Mouse (Mus musculus): Measurements from ENCODE around the gene Nfe2l1. TPM values are rescaled to one million over a fixed set of nuclear protein-coding genes. Genes with fewer than 3 reads are reported as not detected.
"Not testable (repeated sequence)": the region's sequence is repeated elsewhere in the genome, so short reads cannot be mapped to it uniquely, and the experiment has no call there.

Nfe2l1 gene
- polyA plus RNA-seq, 1 experiment: 252 TPM

GRCm38 (mm10) chr11:96784847-96785246 is 44.9 kb downstream of the Nfe2l1 start:
- not testable (repeated sequence) for H3K4me1 ChIP-seq (ENCODE audit: control insufficient read depth, insufficient read depth, low read length); H3K27me3 ChIP-seq (replicated peaks; ENCODE audit: control insufficient read depth, insufficient read depth, low read length); H3K36me3 ChIP-seq (ENCODE audit: control insufficient read depth, insufficient read depth, low read length); H3K4me3 ChIP-seq (ENCODE audit: insufficient read depth, low read depth, low read length); H3K27ac ChIP-seq (ENCODE audit: insufficient read depth, low read depth, low read length)
- DNase-seq: peak; percentile 73
- 9% methylated on average over 7 of the region's 7 CpGs for WGBS
- TF ChIP-seq CTCF (conservative IDR thresholded peaks at IDR 0.05; ENCODE audit: insufficient read depth, insufficient read length, low read depth, low read length): peak; percentile 71

- 0 out of 2 replicates have a peak, but pooled peaks have one; percentile 9 for TF ChIP-seq CTCF (conservative IDR thresholded peaks at IDR 0.05; ENCODE audit: insufficient read depth, insufficient read length, low read depth, low read length)
- no peak for TF ChIP-seq POLR2A (IDR thresholded peaks at IDR 0.05; ENCODE audit: low read depth, low read length)
- DNase-seq: peak; percentile 12
- Histone ChIP-seq H3K4me1 (ENCODE audit: control insufficient read depth, insufficient read depth, low read length) (peaks cover 4% of the 10 kb centered on the region; the same call in 1 of the 2 replicates), H3K36me3 (ENCODE audit: control insufficient read depth, insufficient read depth, low read length) (no peaks in the 10 kb centered on the region), H3K4me3 (ENCODE audit: insufficient read depth, low read depth, low read length) (no peak overlapping the region), H3K27ac (ENCODE audit: insufficient read depth, low read depth, low read length) (no peak overlapping the region), H3K27me3 (replicated peaks; ENCODE audit: control insufficient read depth, insufficient read depth, low read length) (no peaks in the 10 kb centered on the region)
- 71% methylated on average over 2 of the region's 2 CpGs for WGBS
These were observed 48.3 kb downstream of the Nfe2l1 start for GRCm38 (mm10) chr11:96781425-96781824.

- Histone ChIP-seq H3K27me3 (replicated peaks; ENCODE audit: control insufficient read depth, insufficient read depth, low read length) (no peaks in the 10 kb centered on the region), H3K27ac (ENCODE audit: insufficient read depth, low read depth, low read length) (no peak overlapping the region), H3K36me3 (ENCODE audit: control insufficient read depth, insufficient read depth, low read length) (no peaks in the 10 kb centered on the region), H3K4me1 (ENCODE audit: control insufficient read depth, insufficient read depth, low read length) (peaks cover 7% of the 10 kb centered on the region; the same call in 1 of the 2 replicates), H3K4me3 (ENCODE audit: insufficient read depth, low read depth, low read length) (no peak overlapping the region)
- 81% methylated on average over 5 of the region's 5 CpGs for WGBS
- no peak for DNase-seq
- no peak for TF ChIP-seq CTCF (conservative IDR thresholded peaks at IDR 0.05; ENCODE audit: insufficient read depth, insufficient read length, low read depth, low read length)
- TF ChIP-seq POLR2A (IDR thresholded peaks at IDR 0.05; ENCODE audit: low read depth, low read length): no peak
These were observed 49.5 kb downstream of the Nfe2l1 start for GRCm38 (mm10) chr11:96780306-96780705.

GRCm38 (mm10) chr11:96778061-96778627 is 51.6 kb downstream of the Nfe2l1 start:
- not testable (repeated sequence) for H3K4me1 ChIP-seq (ENCODE audit: control insufficient read depth, insufficient read depth, low read length); H3K36me3 ChIP-seq (ENCODE audit: control insufficient read depth, insufficient read depth, low read length); DNase-seq; H3K27me3 ChIP-seq (replicated peaks; ENCODE audit: control insufficient read depth, insufficient read depth, low read length)
- H3K4me3 ChIP-seq (ENCODE audit: insufficient read depth, low read depth, low read length): peak overlapping the region; percentile 46
- H3K27ac ChIP-seq (ENCODE audit: insufficient read depth, low read depth, low read length): peak overlapping the region; percentile 70; the same call in 1 of the 2 replicates
- WGBS: 53% methylated on average over 10 of the region's 10 CpGs

- TF ChIP-seq POLR2A (IDR thresholded peaks at IDR 0.05; ENCODE audit: low read depth, low read length): peak; percentile 33
- TF ChIP-seq CTCF (conservative IDR thresholded peaks at IDR 0.05; ENCODE audit: insufficient read depth, insufficient read length, low read depth, low read length): peak; percentile 66
- Histone ChIP-seq H3K4me1 (ENCODE audit: control insufficient read depth, insufficient read depth, low read length) (peaks cover 9% of the 10 kb centered on the region; the same call in 1 of the 2 replicates), H3K27ac (ENCODE audit: insufficient read depth, low read depth, low read length) (peak within 1 kb of the TSS; percentile 70; the same call in 1 of the 2 replicates), H3K36me3 (ENCODE audit: control insufficient read depth, insufficient read depth, low read length) (no peaks in the 10 kb centered on the region), H3K4me3 (ENCODE audit: insufficient read depth, low read depth, low read length) (peak within 1 kb of the TSS; percentile 96), H3K27me3 (replicated peaks; ENCODE audit: control insufficient read depth, insufficient read depth, low read length) (no peaks in the 10 kb centered on the region)
- DNase-seq: peak; percentile 100
- WGBS: 1% methylated on average over 59 of the region's 59 CpGs
These were observed 52.5 kb downstream of the Nfe2l1 start, which contains the start of gene Snx11 for GRCm38 (mm10) chr11:96776968-96777962. Gene Snx11 (minus strand): TSS chr11:96777559.

- no peak overlapping the region for H3K4me3 ChIP-seq (ENCODE audit: insufficient read depth, low read depth, low read length)
- H3K4me1 ChIP-seq (ENCODE audit: control insufficient read depth, insufficient read depth, low read length): peaks cover 9% of the 10 kb centered on the region; the same call in 1 of the 2 replicates
- DNase-seq: no peak
- WGBS: 37% methylated on average over 3 of the region's 3 CpGs
- TF ChIP-seq POLR2A (IDR thresholded peaks at IDR 0.05; ENCODE audit: low read depth, low read length): no peak
- no peak for TF ChIP-seq CTCF (conservative IDR thresholded peaks at IDR 0.05; ENCODE audit: insufficient read depth, insufficient read length, low read depth, low read length)
- no peaks in the 10 kb centered on the region; the same call in 1 of the 2 replicates for H3K36me3 ChIP-seq (ENCODE audit: control insufficient read depth, insufficient read depth, low read length)
- no peaks in the 10 kb centered on the region for H3K27me3 ChIP-seq (replicated peaks; ENCODE audit: control insufficient read depth, insufficient read depth, low read length)
- no peak overlapping the region for H3K27ac ChIP-seq (ENCODE audit: insufficient read depth, low read depth, low read length)
These were observed 53.7 kb downstream of the Nfe2l1 start for GRCm38 (mm10) chr11:96776068-96776467.

GRCm38 (mm10) chr11:96775665-96776064 is 54.1 kb downstream of the Nfe2l1 start:
- Histone ChIP-seq H3K27me3 (replicated peaks; ENCODE audit: control insufficient read depth, insufficient read depth, low read length) (no peaks in the 10 kb centered on the region), H3K4me3 (ENCODE audit: insufficient read depth, low read depth, low read length) (no peak overlapping the region), H3K27ac (ENCODE audit: insufficient read depth, low read depth, low read length) (no peak overlapping the region), H3K36me3 (ENCODE audit: control insufficient read depth, insufficient read depth, low read length) (no peaks in the 10 kb centered on the region; the same call in 1 of the 2 replicates), H3K4me1 (ENCODE audit: control insufficient read depth, insufficient read depth, low read length) (peaks cover 9% of the 10 kb centered on the region; the same call in 1 of the 2 replicates)
- WGBS: 54% methylated on average over 7 of the region's 7 CpGs
- DNase-seq: no peak
- no peak for TF ChIP-seq CTCF (conservative IDR thresholded peaks at IDR 0.05; ENCODE audit: insufficient read depth, insufficient read length, low read depth, low read length)
- no peak for TF ChIP-seq POLR2A (IDR thresholded peaks at IDR 0.05; ENCODE audit: low read depth, low read length)

Measured in kidney, adult 2 months (tissue).